Mouse (Mus musculus) lung, embryonic 16.5 days (tissue): ENCODE measurements at regions not wholly inside any gene's neighbourhood (a gene's known extent, or its start where the extent isn't known, plus 50 kb on each side); places are given as distances from the start of the nearest gene placed in this dataset.

Experiments
- ATAC-seq: fragments of 200-750 bp; cut with Nextera tagmentation; 2 replicates; pipeline ENCODE4 v1.8.0; 2017; ENCODE audit warnings: low read depth, mild to moderate bottlenecking, moderate library complexity
- H3K27ac ChIP-seq: fragments of 300-500 bp; sonication (generic); 2 replicates; pipeline ENCODE4 v1.5.1; 2014; ENCODE audit warnings: mild to moderate bottlenecking, control low read depth, low read length
- H3K27me3 ChIP-seq: fragments of 300-500 bp; sonication (generic); 2 replicates; pipeline ENCODE4 v1.6.1; 2014; ENCODE audit warnings: low read depth, low read length, mixed read lengths; ENCODE audit not compliant: control insufficient read depth, insufficient read depth
- H3K36me3 ChIP-seq: fragments of 300-500 bp; sonication (generic); 2 replicates; pipeline ENCODE4 v1.6.1; 2014; ENCODE audit warnings: low read length; ENCODE audit not compliant: control insufficient read depth, insufficient read depth
- H3K4me1 ChIP-seq: fragments of 300-500 bp; sonication (generic); replicated peaks from 2 replicates; pipeline ENCODE4 v1.6.1; 2014; ENCODE audit warnings: low read length, mixed read lengths; ENCODE audit not compliant: control insufficient read depth, insufficient read depth
- H3K4me2 ChIP-seq: fragments of 300-500 bp; sonication (generic); 2 replicates; pipeline ENCODE4 v1.6.1; 2014; ENCODE audit warnings: low read depth, low read length, control low read depth
- H3K4me3 ChIP-seq: fragments of 300-500 bp; sonication (generic); 2 replicates; pipeline ENCODE4 v1.5.1; 2014; ENCODE audit warnings: mild to moderate bottlenecking, low read length, control low read depth
- H3K9ac ChIP-seq: fragments of 300-500 bp; sonication (generic); 2 replicates; pipeline ENCODE4 v1.6.1; 2014; ENCODE audit warnings: low read length, control low read depth
- H3K9me3 ChIP-seq: fragments of 300-500 bp; sonication (generic); 2 replicates; pipeline ENCODE4 v1.6.1; 2016; ENCODE audit warnings: low read length; ENCODE audit not compliant: control insufficient read depth
- WGBS: fragments of 180-500 bp; shearing (Covaris S2); extraction: QIAGEN DNeasy Blood & Tissue Kit; methylation state at CpG from one replicate; pipeline ENCODE4 v1.1.7; 2014; 5-methylcytosine and 5-hydroxymethylcytosine counted together

- no peak overlapping the region for H3K27ac ChIP-seq
- ATAC-seq: peak; percentile 75
- no peak overlapping the region for H3K4me3 ChIP-seq
- H3K4me2 ChIP-seq: no peak overlapping the region
- H3K9me3 ChIP-seq: no peaks in the 10 kb centered on the region
- 64% methylated on average over 4 of the region's 4 CpGs for WGBS
- H3K27me3 ChIP-seq: no peaks in the 10 kb centered on the region
- H3K4me1 ChIP-seq: no peaks in the 10 kb centered on the region; the same call in 1 of the 2 replicates
- H3K36me3 ChIP-seq: no peaks in the 10 kb centered on the region
- no peak overlapping the region for H3K9ac ChIP-seq
Observed at GRCm38 (mm10) chr2:33973213-33973834, 85.6 kb upstream of the Mvb12b start.

- no peak overlapping the region for H3K27ac ChIP-seq
Observed at GRCm38 (mm10) chr2:33966984-33967421, 79.3 kb upstream of the Mvb12b start.

GRCm38 (mm10) chr2:33966389-33966983 lies 78.7 kb upstream of the Mvb12b start:
- no peak for ATAC-seq
- no peak overlapping the region for H3K9ac ChIP-seq
- H3K27ac ChIP-seq: 0 out of 2 replicates have a peak overlapping the region, but pooled peaks have one; percentile 26
- peak overlapping the region; percentile 24; the same call in 1 of the 2 replicates for H3K4me3 ChIP-seq
- peaks cover 2% of the 10 kb centered on the region; the same call in 1 of the 2 replicates for H3K27me3 ChIP-seq
- H3K9me3 ChIP-seq: no peaks in the 10 kb centered on the region
- H3K4me1 ChIP-seq: peaks cover 14% of the 10 kb centered on the region
- 14% methylated on average over 35 of the region's 35 CpGs for WGBS
- peak overlapping the region; percentile 51 for H3K4me2 ChIP-seq
- no peaks in the 10 kb centered on the region for H3K36me3 ChIP-seq

More at GRCm38 (mm10) chr2:33966984-33967421, 79.3 kb upstream of the Mvb12b start:
- H3K27me3 ChIP-seq: peaks cover 2% of the 10 kb centered on the region; the same call in 1 of the 2 replicates
- 21% methylated on average over 7 of the region's 7 CpGs for WGBS
- peak overlapping the region; percentile 51; the same call in 1 of the 2 replicates for H3K4me2 ChIP-seq
- no peak overlapping the region; the same call in 1 of the 2 replicates for H3K4me3 ChIP-seq
- peaks cover 14% of the 10 kb centered on the region for H3K4me1 ChIP-seq
- H3K36me3 ChIP-seq: no peaks in the 10 kb centered on the region
- H3K9ac ChIP-seq: no peak overlapping the region
- peak; percentile 96 for ATAC-seq
- H3K9me3 ChIP-seq: no peaks in the 10 kb centered on the region

- H3K36me3 ChIP-seq: no peaks in the 10 kb centered on the region
- H3K27me3 ChIP-seq: peaks cover 2% of the 10 kb centered on the region; the same call in 1 of the 2 replicates
- no peaks in the 10 kb centered on the region for H3K9me3 ChIP-seq
- H3K9ac ChIP-seq: no peak overlapping the region
- no peak overlapping the region for H3K27ac ChIP-seq
- no peak overlapping the region for H3K4me2 ChIP-seq
- WGBS: 89% methylated on average over 5 of the region's 5 CpGs
- peaks cover 14% of the 10 kb centered on the region for H3K4me1 ChIP-seq
- H3K4me3 ChIP-seq: no peak overlapping the region
- no peak for ATAC-seq
Observed at GRCm38 (mm10) chr2:33964096-33964495, 76.3 kb upstream of the Mvb12b start.

- no peak for ATAC-seq
- H3K9me3 ChIP-seq: no peaks in the 10 kb centered on the region
Observed at GRCm38 (mm10) chr2:33962355-33963037, 74.8 kb upstream of the Mvb12b start.

GRCm38 (mm10) chr2:33961566-33961965 lies 73.8 kb upstream of the Mvb12b start:
- Histone ChIP-seq H3K4me2 (no peak overlapping the region), H3K4me1 (peaks cover 7% of the 10 kb centered on the region), H3K9me3 (no peaks in the 10 kb centered on the region), H3K4me3 (no peak overlapping the region), H3K36me3 (no peaks in the 10 kb centered on the region), H3K27me3 (peaks cover 2% of the 10 kb centered on the region; the same call in 1 of the 2 replicates), H3K27ac (no peak overlapping the region), H3K9ac (no peak overlapping the region)
- WGBS: 43% methylated on average over 2 of the region's 2 CpGs
- ATAC-seq: no peak

More at GRCm38 (mm10) chr2:33962355-33963037, 74.8 kb upstream of the Mvb12b start:
- Histone ChIP-seq H3K4me2 (no peak overlapping the region), H3K27me3 (peaks cover 2% of the 10 kb centered on the region; the same call in 1 of the 2 replicates), H3K4me3 (no peak overlapping the region), H3K9ac (no peak overlapping the region), H3K36me3 (no peaks in the 10 kb centered on the region), H3K27ac (no peak overlapping the region), H3K4me1 (peaks cover 11% of the 10 kb centered on the region)
- WGBS: 83% methylated on average over 14 of the region's 14 CpGs

GRCm38 (mm10) chr2:33957754-33958153 lies 70.0 kb upstream of the Mvb12b start:
- 54% methylated on average over 6 of the region's 6 CpGs for WGBS
- Histone ChIP-seq H3K27ac (no peak overlapping the region), H3K4me2 (no peak overlapping the region), H3K9ac (no peak overlapping the region), H3K27me3 (no peaks in the 10 kb centered on the region), H3K4me1 (no peaks in the 10 kb centered on the region), H3K9me3 (no peaks in the 10 kb centered on the region), H3K4me3 (no peak overlapping the region), H3K36me3 (no peaks in the 10 kb centered on the region)
- ATAC-seq: no peak

GRCm38 (mm10) chr2:33944301-33944700 lies 56.6 kb upstream of the Mvb12b start:
- Histone ChIP-seq H3K4me1 (no peaks in the 10 kb centered on the region), H3K9ac (no peak overlapping the region), H3K9me3 (no peaks in the 10 kb centered on the region), H3K4me3 (no peak overlapping the region), H3K27ac (no peak overlapping the region), H3K36me3 (no peaks in the 10 kb centered on the region), H3K4me2 (no peak overlapping the region), H3K27me3 (no peaks in the 10 kb centered on the region)
- 83% methylated on average over 3 of the region's 3 CpGs for WGBS
- ATAC-seq: no peak

GRCm38 (mm10) chr2:33942085-33942484 lies 54.3 kb upstream of the Mvb12b start:
- Histone ChIP-seq H3K4me2 (no peak overlapping the region), H3K27ac (no peak overlapping the region), H3K9me3 (no peaks in the 10 kb centered on the region), H3K4me1 (no peaks in the 10 kb centered on the region), H3K4me3 (no peak overlapping the region), H3K9ac (no peak overlapping the region), H3K27me3 (no peaks in the 10 kb centered on the region), H3K36me3 (no peaks in the 10 kb centered on the region)
- 47% methylated on average over 2 of the region's 2 CpGs for WGBS
- no peak for ATAC-seq
